Mouse (Mus musculus): ENCODE results near the gene Ajap1.

Gene Ajap1

GRCm38 (mm10) chr4:153357539-153358242, 124.9 kb downstream of the Ajap1 start:
- no peak for DNase-seq (ENCODE audit: low read depth, low spot score)

GRCm38 (mm10) chr4:153356236-153356635, 126.4 kb downstream of the Ajap1 start:
- DNase-seq (ENCODE audit: low read depth, low spot score), result no peak

- DNase-seq (ENCODE audit: low read depth, low spot score), result no peak
These were observed 137.6 kb downstream of the Ajap1 start for GRCm38 (mm10) chr4:153344999-153345398.

- DNase-seq (ENCODE audit: low read depth, low spot score), result no peak
These were observed 141.7 kb downstream of the Ajap1 start for GRCm38 (mm10) chr4:153340887-153341286.

- no peak for DNase-seq (ENCODE audit: low read depth, low spot score)
These were observed 147.3 kb downstream of the Ajap1 start for GRCm38 (mm10) chr4:153335301-153335799.

GRCm38 (mm10) chr4:153327809-153328208, 154.8 kb downstream of the Ajap1 start:
- no peak for DNase-seq (ENCODE audit: low read depth, low spot score)

Data from skeletal muscle tissue, adult 2 months (tissue).